Mouse (Mus musculus) spleen, adult 2 months (tissue): ENCODE measurements around the gene Ace3.

Source experiments
- CTCF ChIP-seq: fragments of 200-500 bp; IDR thresholded peaks from 2 replicates; pipeline ENCODE4 v1.5.1; 2011; ENCODE audit warnings: mild to moderate bottlenecking, inconsistent platforms; ENCODE audit not compliant: insufficient read depth, insufficient read length, insufficient replicate concordance; ENCODE audit errors: extremely low read depth
- POLR2A ChIP-seq: fragments of 200-500 bp; IDR thresholded peaks from 2 replicates; pipeline ENCODE4 v1.6.1; 2011; ENCODE audit warnings: low read depth, low read length, inconsistent platforms

- TF ChIP-seq CTCF, result no peak
- TF ChIP-seq POLR2A, result no peak
Observed at GRCm38 (mm10) chr11:105951601-105952044, 42.9 kb upstream of the Ace3 start.
